Mouse (Mus musculus) liver, embryonic 14.5 days (tissue): ENCODE measurements around the gene Tmem262.

Experiments used
- CTCF ChIP-seq: IDR thresholded peaks from 2 replicates; pipeline ENCODE4 v1.5.1; 2016; ENCODE audit warnings: antibody characterized with exemption, low read depth, control low read depth
- EP300 ChIP-seq: IDR thresholded peaks from 2 replicates; pipeline ENCODE4 v1.6.1; 2016; ENCODE audit warnings: antibody characterized with exemption, low read depth

- peak; percentile 32; the same call in 1 of the 2 replicates for TF ChIP-seq CTCF
- TF ChIP-seq EP300 = no peak; the same call in 1 of the 2 replicates
Measured at GRCm38 (mm10) chr19:6127760-6128341, 48.0 kb downstream of the Tmem262 start, which contains the start of gene Snx15.
